Mouse (Mus musculus) limb, embryonic 14.5 days (tissue): ENCODE data around the gene Ap1b1. TPM values are rescaled to one million over a fixed set of nuclear protein-coding genes. Genes with fewer than 3 reads are reported as not detected.

ENCODE experiments used
- ATAC-seq: fragments of 200-750 bp; cut with Nextera tagmentation; 2 replicates; pipeline ENCODE4 v1.8.0; 2017; ENCODE audit warnings: low read depth, moderate number of reproducible peaks, moderate TSS enrichment; ENCODE audit not compliant: low FRiP score
- DNase-seq: peaks from one replicate; pipeline ENCODE4 v3.0.0-alpha.2; 2015; ENCODE audit warnings: low spot score
- H3K27ac ChIP-seq: fragments of 300-500 bp; sonication (generic); replicated peaks from 2 replicates; pipeline ENCODE4 v1.5.1; 2014; ENCODE audit warnings: low read depth, mild to moderate bottlenecking, low read length, moderate library complexity, mixed read lengths
- H3K27me3 ChIP-seq: fragments of 300-500 bp; sonication (generic); 2 replicates; pipeline ENCODE4 v1.6.1; 2014; ENCODE audit warnings: low read length, mixed read lengths; ENCODE audit not compliant: control insufficient read depth, insufficient read depth
- H3K36me3 ChIP-seq: fragments of 300-500 bp; sonication (generic); 2 replicates; pipeline ENCODE4 v1.6.1; 2014; ENCODE audit warnings: mild to moderate bottlenecking, low read length, moderate library complexity, mixed read lengths; ENCODE audit not compliant: control insufficient read depth, insufficient read depth
- H3K4me1 ChIP-seq: fragments of 300-500 bp; sonication (generic); 2 replicates; pipeline ENCODE4 v1.6.1; 2014; ENCODE audit warnings: antibody characterized with exemption, low read length, mixed read lengths; ENCODE audit not compliant: control insufficient read depth, insufficient read depth
- H3K4me2 ChIP-seq: fragments of 300-500 bp; sonication (generic); replicated peaks from 2 replicates; pipeline ENCODE4 v1.6.1; 2014; ENCODE audit warnings: low read depth, mild to moderate bottlenecking, low read length, moderate library complexity; ENCODE audit not compliant: severe bottlenecking
- H3K4me3 ChIP-seq: fragments of 300-500 bp; sonication (generic); replicated peaks from 2 replicates; pipeline ENCODE4 v1.5.1; 2014; ENCODE audit warnings: low read length
- H3K9ac ChIP-seq: fragments of 300-500 bp; sonication (generic); 2 replicates; pipeline ENCODE4 v1.6.1; 2014; ENCODE audit warnings: mild to moderate bottlenecking, low read depth, low read length, moderate library complexity; ENCODE audit not compliant: severe bottlenecking
- H3K9me3 ChIP-seq: fragments of 300-500 bp; sonication (generic); 2 replicates; pipeline ENCODE4 v1.6.1; 2016; ENCODE audit warnings: low read length; ENCODE audit not compliant: control insufficient read depth
- POLR2A ChIP-seq: fragments of 200-500 bp; IDR thresholded peaks from 2 replicates; pipeline ENCODE4 v1.8.0; 2012; ENCODE audit warnings: inconsistent platforms, mild to moderate bottlenecking, moderate library complexity, borderline replicate concordance; ENCODE audit not compliant: insufficient read depth, insufficient read length; ENCODE audit errors: extremely low read depth
- WGBS: fragments of 180-500 bp; shearing (Covaris S2); extraction: QIAGEN DNeasy Blood & Tissue Kit; methylation state at CpG from one replicate; pipeline ENCODE4 v1.1.7; 2014; 5-methylcytosine and 5-hydroxymethylcytosine counted together
- polyA plus RNA-seq, 2 experiments: library from polyadenylated mRNA; depleted of rRNA in 1 of 2; stranded (reverse) in 1 of 2; unstranded in 1 of 2; fragments of >200 nt; fragmentation: Nextera tagmentation in 1 of 2; extraction: Ambion mirVana in 1 of 2; gene quantifications; 2 replicates each; pipeline versions ENCODE4 v1.2.1 to v1.2.3; 2012 to 2014

Gene Ap1b1
- polyA plus RNA-seq, 2 experiments: 49.0 to 52.0 TPM

GRCm38 (mm10) chr11:4996621-4997199 lies 10.1 kb downstream of the Ap1b1 start:
- no peaks in the 10 kb centered on the region for H3K27me3 ChIP-seq
- no peak for TF ChIP-seq POLR2A
- no peak overlapping the region for H3K27ac ChIP-seq
- H3K4me3 ChIP-seq: no peak overlapping the region
- no peak overlapping the region for H3K9ac ChIP-seq
- ATAC-seq (no peak), DNase-seq (no peak)
- no peak overlapping the region for H3K4me2 ChIP-seq
- H3K36me3 ChIP-seq: no peaks in the 10 kb centered on the region; the same call in 1 of the 2 replicates
- H3K9me3 ChIP-seq: no peaks in the 10 kb centered on the region
- 81% methylated on average over 5 of the region's 5 CpGs for WGBS
- H3K4me1 ChIP-seq: no peaks in the 10 kb centered on the region

- H3K4me2 ChIP-seq: no peak overlapping the region
- no peak overlapping the region for H3K4me3 ChIP-seq
- no peak overlapping the region for H3K9ac ChIP-seq
- TF ChIP-seq POLR2A: no peak
- ATAC-seq (no peak), DNase-seq (no peak)
- H3K4me1 ChIP-seq: no peaks in the 10 kb centered on the region
- 35% methylated on average over 3 of the region's 3 CpGs for WGBS
- no peak overlapping the region for H3K27ac ChIP-seq
- H3K9me3 ChIP-seq: no peaks in the 10 kb centered on the region
- no peaks in the 10 kb centered on the region for H3K27me3 ChIP-seq
- H3K36me3 ChIP-seq: peaks cover 2% of the 10 kb centered on the region
Observed at GRCm38 (mm10) chr11:4998352-4998751, 11.7 kb downstream of the Ap1b1 start.

DNA sequence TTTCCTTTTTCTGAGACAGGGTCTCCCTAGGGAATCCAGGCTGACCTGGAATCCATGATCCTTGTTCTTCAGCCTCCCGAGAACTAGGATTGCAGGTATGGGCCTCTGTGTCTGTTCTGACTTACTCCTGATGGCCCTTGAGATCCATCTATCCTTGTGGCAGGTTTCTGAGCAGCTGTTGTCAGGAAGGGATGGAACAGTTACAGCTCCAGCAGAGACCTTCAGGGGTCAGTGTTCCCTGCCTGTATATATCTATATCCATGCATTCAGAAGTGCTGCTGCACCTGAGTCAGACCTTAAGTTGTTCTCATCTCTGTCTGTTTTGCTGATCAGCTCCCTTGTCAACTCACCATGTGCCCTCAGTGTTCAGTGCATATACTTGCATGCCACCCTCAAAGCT lies 12.1 kb downstream of the Ap1b1 start:
- TF ChIP-seq POLR2A: no peak
- H3K9me3 ChIP-seq: no peaks in the 10 kb centered on the region
- H3K36me3 ChIP-seq: peaks cover 6% of the 10 kb centered on the region
- DNase-seq (no peak), ATAC-seq (no peak)
- H3K4me2 ChIP-seq: no peak overlapping the region
- no peak overlapping the region for H3K4me3 ChIP-seq
- WGBS: 61% methylated on average over 1 of the region's 1 CpGs
- no peak overlapping the region for H3K27ac ChIP-seq
- no peak overlapping the region for H3K9ac ChIP-seq
- no peaks in the 10 kb centered on the region for H3K4me1 ChIP-seq
- no peaks in the 10 kb centered on the region for H3K27me3 ChIP-seq

DNA sequence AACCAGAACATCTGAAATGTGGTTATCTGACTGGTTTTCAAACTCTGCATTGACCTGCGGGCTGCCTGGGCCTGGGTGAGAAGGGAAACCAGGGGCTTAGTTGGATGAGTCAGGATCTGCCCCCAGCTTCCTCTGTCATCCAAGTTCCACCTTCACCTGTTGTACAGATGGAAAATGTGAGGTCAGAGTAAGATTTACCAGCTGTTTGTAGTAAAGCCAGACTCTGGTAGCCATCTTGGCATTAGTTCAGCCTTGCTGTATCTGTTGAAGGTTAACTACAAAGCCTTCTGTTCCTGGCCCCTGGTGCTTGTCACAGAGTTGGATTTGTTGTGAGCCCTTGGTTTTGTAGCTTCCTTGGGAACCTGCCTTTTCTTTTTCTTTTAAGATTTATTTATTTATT lies 13.6 kb downstream of the Ap1b1 start:
- Histone ChIP-seq H3K4me1 (no peaks in the 10 kb centered on the region), H3K36me3 (peaks cover 6% of the 10 kb centered on the region), H3K4me3 (no peak overlapping the region), H3K27me3 (no peaks in the 10 kb centered on the region), H3K9ac (no peak overlapping the region), H3K9me3 (no peaks in the 10 kb centered on the region), H3K4me2 (no peak overlapping the region), H3K27ac (no peak overlapping the region)
- DNase-seq (no peak), ATAC-seq (no peak)
- no peak for TF ChIP-seq POLR2A
- 73% methylated on average over 1 of the region's 1 CpGs for WGBS

DNA sequence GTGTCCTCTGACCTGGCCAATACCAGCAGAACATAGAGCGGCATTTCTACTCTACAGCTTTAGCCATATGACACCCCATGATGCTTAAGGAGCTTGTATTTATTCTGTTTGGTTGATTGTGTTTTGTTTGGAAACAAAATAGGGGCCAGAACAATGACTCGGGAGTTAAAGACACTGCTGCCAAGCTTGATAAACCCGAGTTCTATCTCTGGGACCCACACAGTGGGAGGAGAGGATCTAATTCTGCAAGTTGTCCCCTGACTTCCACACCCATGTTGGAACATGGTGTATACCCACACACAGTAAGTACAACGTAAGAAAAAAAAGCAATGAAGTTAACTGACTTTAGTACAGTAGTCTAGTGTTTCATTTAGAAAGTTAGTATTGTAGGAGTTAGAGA lies 16.2 kb downstream of the Ap1b1 start:
- Histone ChIP-seq H3K4me2 (no peak overlapping the region), H3K27ac (no peak overlapping the region), H3K4me3 (no peak overlapping the region), H3K36me3 (peaks cover 6% of the 10 kb centered on the region), H3K9ac (no peak overlapping the region), H3K4me1 (no peaks in the 10 kb centered on the region), H3K27me3 (no peaks in the 10 kb centered on the region), H3K9me3 (no peaks in the 10 kb centered on the region)
- 81% methylated on average over 4 of the region's 4 CpGs for WGBS
- no peak for TF ChIP-seq POLR2A
- DNase-seq: no peak
- no peak for ATAC-seq

GRCm38 (mm10) chr11:5005528-5005927 lies 18.9 kb downstream of the Ap1b1 start:
- no peak overlapping the region for H3K9ac ChIP-seq
- peaks cover 9% of the 10 kb centered on the region for H3K36me3 ChIP-seq
- WGBS: 93% methylated on average over 2 of the region's 2 CpGs
- H3K4me2 ChIP-seq: no peak overlapping the region
- H3K27ac ChIP-seq: no peak overlapping the region
- DNase-seq: no peak
- ATAC-seq: no peak
- no peak for TF ChIP-seq POLR2A
- H3K4me1 ChIP-seq: no peaks in the 10 kb centered on the region
- H3K4me3 ChIP-seq: no peak overlapping the region
- H3K27me3 ChIP-seq: no peaks in the 10 kb centered on the region
- H3K9me3 ChIP-seq: no peaks in the 10 kb centered on the region
